Comparison of ENCODE assay signal across 7 mouse cellular contexts in genomic region chr19:53390495-53391007, GRCm38 (mm10). TPM values are rescaled to one million over a fixed set of nuclear protein-coding genes. Genes with fewer than 3 reads are reported as not detected.
DNase-seq lines count a peak whose midpoint lies in the region; ATAC-seq lines count a peak whose summit lies in the region.

TSS of gene Smndc1 (minus strand) at chr19:53390578.

- DNase-seq in adrenal gland, postnatal 14 days = peak; percentile 100
- peak; percentile 99 for DNase-seq in embryonic facial prominence, embryonic 11.5 days (ENCODE audit: low spot score)
- DNase-seq in kidney, adult 11 months = peak; percentile 100
- peak; percentile 100 for DNase-seq in limb, embryonic 10.5 days (ENCODE audit: low spot score)
- DNase-seq in spleen, adult 12 weeks (ENCODE audit: low spot score) = peak; percentile 98

- no peaks in the 10 kb centered on the region; the same call in 1 of the 2 replicates for H3K4me1 ChIP-seq in embryonic facial prominence, embryonic 11.5 days (ENCODE audit: control insufficient read depth, insufficient read depth, low read length)
- H3K4me1 ChIP-seq in limb, embryonic 10.5 days = peaks cover 11% of the 10 kb centered on the region
- H3K4me1 ChIP-seq in midbrain, embryonic 13.5 days (replicated peaks) = peaks cover 37% of the 10 kb centered on the region

- H3K36me3 ChIP-seq in embryonic facial prominence, embryonic 11.5 days (replicated peaks; ENCODE audit: control insufficient read depth, insufficient read depth, low read depth, low read length) = peaks cover 6% of the 10 kb centered on the region
- peaks cover 37% of the 10 kb centered on the region for H3K36me3 ChIP-seq in limb, embryonic 10.5 days
- peaks cover 29% of the 10 kb centered on the region for H3K36me3 ChIP-seq in midbrain, embryonic 13.5 days

- peak; percentile 96 for ATAC-seq in embryonic facial prominence, embryonic 11.5 days (replicated peaks; ENCODE audit: insufficient number of reproducible peaks, low FRiP score, low TSS enrichment, low read depth)
- peak; percentile 89 for ATAC-seq in granulocyte monocyte progenitor cell, adult 5-6 weeks (replicated peaks; ENCODE audit: poor library complexity, severe bottlenecking)
- peak; percentile 97 for ATAC-seq in midbrain, embryonic 13.5 days

- peak within 1 kb of the TSS; percentile 99 for H3K9ac ChIP-seq in embryonic facial prominence, embryonic 11.5 days (replicated peaks; ENCODE audit: low read length)
- H3K9ac ChIP-seq in midbrain, embryonic 13.5 days (replicated peaks) = peak within 1 kb of the TSS; percentile 97

- peak within 1 kb of the TSS; percentile 88 for H3K4me3 ChIP-seq in embryonic facial prominence, embryonic 11.5 days (ENCODE audit: low read depth, low read length)
- peak within 1 kb of the TSS; percentile 96 for H3K4me3 ChIP-seq in limb, embryonic 10.5 days
- H3K4me3 ChIP-seq in midbrain, embryonic 13.5 days (replicated peaks) = peak within 1 kb of the TSS; percentile 93

- H3K4me2 ChIP-seq in embryonic facial prominence, embryonic 11.5 days (ENCODE audit: low read depth, low read length) = peak within 1 kb of the TSS; percentile 48
- H3K4me2 ChIP-seq in midbrain, embryonic 13.5 days (replicated peaks) = peak within 1 kb of the TSS; percentile 77

- peak within 1 kb of the TSS; percentile 99 for H3K27ac ChIP-seq in embryonic facial prominence, embryonic 11.5 days (replicated peaks; ENCODE audit: low read depth, low read length)
- H3K27ac ChIP-seq in limb, embryonic 10.5 days = peak within 1 kb of the TSS; percentile 98
- peak within 1 kb of the TSS; percentile 98 for H3K27ac ChIP-seq in midbrain, embryonic 13.5 days

- no peaks in the 10 kb centered on the region for H3K27me3 ChIP-seq in embryonic facial prominence, embryonic 11.5 days (ENCODE audit: control insufficient read depth, insufficient read depth, low read length)
- H3K27me3 ChIP-seq in limb, embryonic 10.5 days (ENCODE audit: low read depth, poor library complexity, severe bottlenecking) = no peaks in the 10 kb centered on the region
- no peaks in the 10 kb centered on the region for H3K27me3 ChIP-seq in midbrain, embryonic 13.5 days

- WGBS in embryonic facial prominence, embryonic 11.5 days = under 1% methylated on average over 48 of the region's 48 CpGs
- WGBS in limb, embryonic 10.5 days = under 1% methylated on average over 48 of the region's 48 CpGs
- WGBS in midbrain, embryonic 13.5 days = under 1% methylated on average over 48 of the region's 48 CpGs

- no peaks in the 10 kb centered on the region for H3K9me3 ChIP-seq in embryonic facial prominence, embryonic 11.5 days (replicated peaks; ENCODE audit: control insufficient read depth, low read length)
- no peaks in the 10 kb centered on the region for H3K9me3 ChIP-seq in limb, embryonic 10.5 days (replicated peaks)
- H3K9me3 ChIP-seq in midbrain, embryonic 13.5 days = no peaks in the 10 kb centered on the region

RNA-seq across cellular contexts. Expression of gene Smndc1, which starts in this region (rescaled TPM):
- 43.0 and 44.7 TPM in 2 replicates for total RNA-seq in adrenal gland, postnatal 14 days (2021)
- 52.6 and 57.3 TPM in 2 replicates for polyA plus RNA-seq in embryonic facial prominence, embryonic 11.5 days (2014; fragmentation: Nextera tagmentation; extraction: Ambion mirVana)
- 47.7 and 54.6 TPM in 2 replicates for total RNA-seq in granulocyte monocyte progenitor cell, adult 5-6 weeks (2014; fragmentation: Nextera tagmentation)
- total RNA-seq in granulocyte monocyte progenitor cell, adult 5-6 weeks (2017) = 31.1 and 33.4 TPM in 2 replicates
- polyA plus RNA-seq in limb, embryonic 10.5 days (2016; fragmentation: Nextera tagmentation; extraction: Ambion mirVana) = 41.2 and 43.8 TPM in 2 replicates
- 42.6 and 46.8 TPM in 2 replicates for polyA plus RNA-seq in midbrain, embryonic 13.5 days (2015; fragmentation: Nextera tagmentation; extraction: Ambion mirVana)

Comparison
In these comparisons a context has a peak if more than half of its experiments do, and no peak if none do; other contexts are left out.
1. Peak in every context shown above with its lines: DNase-seq, ATAC-seq, H3K4me3 ChIP-seq and H3K27ac ChIP-seq.